Mouse (Mus musculus) CH12F3 (cell line): ENCODE data around the gene Cideb.
"Not testable (repeated sequence)": the region's sequence is repeated elsewhere in the genome, so short reads cannot be mapped to it uniquely, and the experiment has no call there.

Experiments
- in situ Hi-C: fragments of 300-500 bp; cut with MboI; formaldehyde crosslinking; loops from 2 replicates; pipeline ENCODE4 v1.14.3; 2020; ENCODE audit warnings: low sequenced_read_pairs

Cideb gene

GRCm38 (mm10) chr14:55767519-55768414 lies 9.5 kb upstream of the Cideb start:
- in situ Hi-C loops: no loop called here

GRCm38 (mm10) chr14:55765696-55766095 lies 7.4 kb upstream of the Cideb start, which contains the start of gene Ltb4r1:
TSS of gene Ltb4r1 (plus strand) at chr14:55765962.
- in situ Hi-C loops: no loop called here

GRCm38 (mm10) chr14:55763166-55763565 lies 4.9 kb upstream of the Cideb start:
- in situ Hi-C loops: no loop called here

- in situ Hi-C loops: no loop called here
These were observed 4.0 kb upstream of the Cideb start for GRCm38 (mm10) chr14:55762001-55762821.

- in situ Hi-C loops: no loop called here
These were observed 2.9 kb upstream of the Cideb start, which contains the start of gene Ltb4r2 for GRCm38 (mm10) chr14:55761163-55761562. TSS of gene Ltb4r2 (plus strand) at chr14:55761428.

GRCm38 (mm10) chr14:55760156-55760555 lies 1.9 kb upstream of the Cideb start:
- in situ Hi-C loops: not testable (repeated sequence)

GRCm38 (mm10) chr14:55757566-55757965 lies 692 bp downstream of the Cideb start:
- in situ Hi-C loops: loop anchor here (10.0 kb wide), 1 partner anchor 73 kb away; the partner anchor contains the start of gene Tinf2

GRCm38 (mm10) chr14:55747051-55747847 lies 11.0 kb downstream of the Cideb start:
- in situ Hi-C loops: no loop called here

- in situ Hi-C loops: no loop called here
These were observed 12.4 kb downstream of the Cideb start for GRCm38 (mm10) chr14:55745861-55746237.

GRCm38 (mm10) chr14:55745180-55745860 lies 12.9 kb downstream of the Cideb start, which contains the start of the genes Dhrs1 and Nop9:
TSS of gene Dhrs1 (minus strand) at chr14:55745690.
TSS of gene Nop9 (plus strand) at chr14:55745693.
- in situ Hi-C loops: no loop called here

GRCm38 (mm10) chr14:55743711-55744110 lies 14.5 kb downstream of the Cideb start:
- in situ Hi-C loops: no loop called here

GRCm38 (mm10) chr14:55737086-55737687 lies 21.1 kb downstream of the Cideb start:
- in situ Hi-C loops: no loop called here

- in situ Hi-C loops: no loop called here
These were observed 22.5 kb downstream of the Cideb start for GRCm38 (mm10) chr14:55735758-55736157.

- in situ Hi-C loops: no loop called here
These were observed 22.9 kb downstream of the Cideb start for GRCm38 (mm10) chr14:55735334-55735733.

- in situ Hi-C loops: no loop called here
These were observed 23.4 kb downstream of the Cideb start for GRCm38 (mm10) chr14:55734869-55735268.

GRCm38 (mm10) chr14:55733889-55734288 lies 24.4 kb downstream of the Cideb start:
- in situ Hi-C loops: no loop called here

GRCm38 (mm10) chr14:55730531-55731032 lies 27.7 kb downstream of the Cideb start:
- in situ Hi-C loops: no loop called here

GRCm38 (mm10) chr14:55730116-55730515 lies 28.1 kb downstream of the Cideb start:
- in situ Hi-C loops: no loop called here

GRCm38 (mm10) chr14:55727889-55728685 lies 30.2 kb downstream of the Cideb start:
- in situ Hi-C loops: no loop called here
